Mouse (Mus musculus) G1E (cell line): ENCODE results near the gene Tmod2.

Experiments used
- CTCF ChIP-seq: IDR thresholded peaks from 2 replicates; pipeline ENCODE4 v1.5.1; 2012; ENCODE audit warnings: low read depth, low read length, inconsistent platforms, mixed read lengths
- GATA1 ChIP-seq: IDR thresholded peaks from 2 replicates; pipeline ENCODE4 v1.6.1; 2012; ENCODE audit warnings: borderline replicate concordance, low read length, inconsistent platforms, mixed read lengths
- POLR2AphosphoS5 ChIP-seq: IDR thresholded peaks from 2 replicates; pipeline ENCODE4 v1.6.1; 2012; ENCODE audit warnings: low read depth, low read length, inconsistent platforms; ENCODE audit not compliant: insufficient replicate concordance
- TAL1 ChIP-seq: conservative IDR thresholded peaks from 2 replicates; pipeline ENCODE4 v1.6.1; 2012; ENCODE audit warnings: low read depth, low read length, inconsistent platforms, mixed read lengths

GRCm38 (mm10) chr9:75517751-75518150 lies 93.4 kb downstream of the Tmod2 start:
- TF ChIP-seq CTCF (no peak), GATA1 (no peak), TAL1 (no peak), POLR2AphosphoS5 (no peak)
